Mouse (Mus musculus) stomach, postnatal 0 days (tissue): ENCODE data around the gene Nuak2.

Experiments used
- CTCF ChIP-seq: IDR thresholded peaks from 2 replicates; pipeline ENCODE4 v1.5.1; 2016; ENCODE audit warnings: antibody characterized with exemption, low read depth, mild to moderate bottlenecking, moderate library complexity
- EP300 ChIP-seq: optimal IDR thresholded peaks from 2 replicates; pipeline ENCODE3; 2016; ENCODE audit warnings: antibody characterized with exemption

- TF ChIP-seq EP300 (no peak), CTCF (no peak)
Measured at GRCm38 (mm10) chr1:132336921-132337320, 21.0 kb downstream of the Nuak2 start.
